Mouse (Mus musculus) spleen, adult 2 months (tissue): ENCODE results near the gene Fyn.

Experiments
- CTCF ChIP-seq: fragments of 200-500 bp; IDR thresholded peaks from 2 replicates; pipeline ENCODE4 v1.5.1; 2011; ENCODE audit warnings: mild to moderate bottlenecking, inconsistent platforms; ENCODE audit not compliant: insufficient read depth, insufficient read length, insufficient replicate concordance; ENCODE audit errors: extremely low read depth
- POLR2A ChIP-seq: fragments of 200-500 bp; IDR thresholded peaks from 2 replicates; pipeline ENCODE4 v1.6.1; 2011; ENCODE audit warnings: low read depth, low read length, inconsistent platforms

DNA sequence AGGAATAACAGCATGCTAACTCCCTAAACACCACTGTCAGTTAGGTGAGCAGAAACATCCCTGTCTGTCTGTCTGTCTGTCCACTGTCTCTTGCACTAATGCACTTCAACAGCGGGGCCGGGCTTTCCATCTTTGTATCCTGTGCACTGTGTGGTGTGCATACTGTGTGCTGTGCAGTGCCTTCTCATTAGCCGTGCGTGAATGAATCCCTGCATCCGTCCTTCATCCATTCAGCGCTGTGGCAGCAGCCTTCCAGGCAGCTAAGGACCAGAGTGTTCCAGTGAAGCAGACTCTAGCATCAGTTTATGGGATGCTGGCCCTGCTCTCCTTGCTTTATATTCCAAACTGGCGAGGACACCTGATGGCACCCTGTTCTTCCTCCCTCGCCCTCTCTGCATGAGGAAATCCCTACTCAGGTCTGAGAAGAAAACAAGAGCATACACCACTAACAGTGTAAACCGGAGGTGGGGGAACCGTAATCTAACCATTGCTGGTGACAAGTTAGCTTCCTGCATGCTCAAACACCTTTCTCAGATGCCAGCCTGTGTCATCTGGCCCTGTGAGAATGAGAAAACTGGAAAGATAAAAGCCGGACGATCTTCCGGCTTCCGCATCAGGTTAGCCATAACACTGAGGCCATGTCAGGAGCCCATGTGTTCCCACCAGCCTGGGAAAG lies 119.2 kb downstream of the Fyn start:
- TF ChIP-seq CTCF (no peak), POLR2A (no peak)
